Mouse (Mus musculus) liver, adult 2 months (tissue): ENCODE data around the gene Gm20388.

Source experiments
- CTCF ChIP-seq: fragments of 200-500 bp; IDR thresholded peaks from 2 replicates; pipeline ENCODE4 v1.5.1; 2011; ENCODE audit warnings: low read depth, low read length, control low read depth
- POLR2A ChIP-seq: fragments of 200-500 bp; IDR thresholded peaks from 2 replicates; pipeline ENCODE4 v1.6.1; 2011; ENCODE audit warnings: low read length, control low read depth; ENCODE audit not compliant: insufficient read depth; ENCODE audit errors: extremely low read depth

- TF ChIP-seq POLR2A (no peak), CTCF (no peak)
These were observed 3363.8 kb downstream of the Gm20388 start for GRCm38 (mm10) chr8:123274447-123274846.
